Mouse (Mus musculus) MEL (cell line): ENCODE measurements at regions not wholly inside any gene's neighbourhood (a gene's known extent, or its start where the extent isn't known, plus 50 kb on each side); places are given as distances from the start of the nearest gene placed in this dataset.

ENCODE experiments used
- CHD2 ChIP-seq: IDR thresholded peaks from 2 replicates; pipeline ENCODE4 v1.6.1; 2011; ENCODE audit warnings: low read length, improper control_type of control experiment
- CTCF ChIP-seq, 3 experiments: IDR thresholded peaks in 2 of 3; conservative IDR thresholded peaks in 1 of 3; 2 replicates each; pipeline ENCODE4 v1.5.1; 2011 to 2012; ENCODE audit warnings: low read length in 3 of 3, low read depth in 2 of 3, mild to moderate bottlenecking in 2 of 3, improper control_type of control experiment in 1 of 3, inconsistent platforms in 1 of 3, mixed read lengths in 1 of 3, moderate library complexity in 1 of 3; ENCODE audit not compliant: control insufficient read depth in 1 of 3, insufficient read depth in 1 of 3, poor library complexity in 1 of 3, severe bottlenecking in 1 of 3
- EP300 ChIP-seq, 2 experiments: IDR thresholded peaks; 2 replicates each; pipeline ENCODE4 v1.6.1; 2011; ENCODE audit warnings: improper control_type of control experiment in 2 of 2, low read length in 2 of 2, low read depth in 1 of 2, mild to moderate bottlenecking in 1 of 2
- ETS1 ChIP-seq: IDR thresholded peaks from 2 replicates; pipeline ENCODE4 v1.6.1; 2012; ENCODE audit warnings: low read depth, mild to moderate bottlenecking, inconsistent platforms, low read length, improper control_type of control experiment, moderate library complexity
- GABPA ChIP-seq: IDR thresholded peaks from 2 replicates; pipeline ENCODE4 v1.6.1; 2012; ENCODE audit warnings: low read depth, mild to moderate bottlenecking, inconsistent platforms, low read length, improper control_type of control experiment, moderate library complexity
- MAX ChIP-seq: IDR thresholded peaks from 2 replicates; pipeline ENCODE4 v1.6.1; 2011; ENCODE audit warnings: low read length, improper control_type of control experiment
- MEF2A ChIP-seq: IDR thresholded peaks from 2 replicates; pipeline ENCODE4 v1.6.1; 2014; ENCODE audit warnings: low read depth, mild to moderate bottlenecking, inconsistent platforms, low read length, improper control_type of control experiment; ENCODE audit not compliant: poor library complexity, insufficient replicate concordance, severe bottlenecking; ENCODE audit errors: extremely low read depth
- MXI1 ChIP-seq: IDR thresholded peaks from 2 replicates; pipeline ENCODE4 v1.6.1; 2011; ENCODE audit warnings: mild to moderate bottlenecking, low read depth, low read length, improper control_type of control experiment
- MYB ChIP-seq: IDR thresholded peaks from 2 replicates; pipeline ENCODE4 v1.6.1; 2011; ENCODE audit warnings: mild to moderate bottlenecking, low read depth, low read length, improper control_type of control experiment
- POLR2A ChIP-seq, 2 experiments: IDR thresholded peaks; 2 replicates each; pipeline ENCODE4 v1.6.1; 2011 to 2012; ENCODE audit warnings: low read length in 2 of 2, mild to moderate bottlenecking in 2 of 2, control low read depth in 1 of 2, improper control_type of control experiment in 1 of 2, low read depth in 1 of 2, moderate library complexity in 1 of 2; ENCODE audit not compliant: control insufficient read depth in 1 of 2, insufficient read depth in 1 of 2, poor library complexity in 1 of 2
- RCOR1 ChIP-seq: IDR thresholded peaks from 2 replicates; pipeline ENCODE4 v1.6.1; 2012; ENCODE audit warnings: low read depth, mild to moderate bottlenecking, inconsistent platforms, low read length, improper control_type of control experiment
- SIN3A ChIP-seq: IDR thresholded peaks from 2 replicates; pipeline ENCODE4 v1.6.1; 2012; ENCODE audit warnings: low read length, improper control_type of control experiment, inconsistent platforms
- TBP ChIP-seq: IDR thresholded peaks from 2 replicates; pipeline ENCODE4 v1.8.0; 2011; ENCODE audit warnings: low read depth, low read length, improper control_type of control experiment
- TCF12 ChIP-seq: IDR thresholded peaks from 2 replicates; pipeline ENCODE4 v1.6.1; 2014; ENCODE audit warnings: low read depth, mild to moderate bottlenecking, inconsistent platforms, low read length, improper control_type of control experiment, moderate library complexity

DNA sequence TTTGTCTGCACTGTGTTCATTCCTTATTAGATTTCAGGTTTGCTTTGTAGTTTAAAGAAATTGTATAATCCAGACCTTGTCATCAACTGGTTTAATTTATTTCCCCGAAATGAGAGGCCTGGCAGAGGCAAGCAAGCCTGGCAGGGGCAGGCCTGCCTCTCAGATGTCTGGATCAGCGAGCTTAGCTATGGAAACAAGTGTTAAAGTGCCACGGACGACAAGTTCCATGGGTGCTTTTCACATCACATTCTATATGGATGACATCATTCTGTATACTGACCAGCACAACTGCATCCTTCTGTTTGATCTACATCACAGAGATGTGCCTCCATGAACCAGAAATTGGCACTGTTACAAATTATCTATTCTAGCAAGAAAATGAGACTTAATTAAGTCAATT, 312.5 kb downstream of the Olfr1505 start:
- TF ChIP-seq CTCF (IDR thresholded peaks at IDR 0.05 in 2 of 3, conservative IDR thresholded peaks at IDR 0.05 in 1 of 3; ENCODE audit: control insufficient read depth in 1 of 3, insufficient read depth in 1 of 3, low read depth in 2 of 3, low read length in 3 of 3, poor library complexity in 1 of 3, severe bottlenecking in 1 of 3): no peak
- TF ChIP-seq MEF2A: no peak
- TF ChIP-seq POLR2A (IDR thresholded peaks at IDR 0.05; ENCODE audit: control insufficient read depth in 1 of 2, insufficient read depth in 1 of 2, low read depth in 1 of 2, low read length in 2 of 2, poor library complexity in 1 of 2): no peak
- TF ChIP-seq MXI1: no peak
- TF ChIP-seq TBP: no peak
- no peak for TF ChIP-seq EP300 (IDR thresholded peaks at IDR 0.05; ENCODE audit: low read depth in 1 of 2, low read length in 2 of 2)
- no peak for TF ChIP-seq RCOR1
- TF ChIP-seq TCF12: no peak
- no peak for TF ChIP-seq SIN3A
- no peak for TF ChIP-seq GABPA
- no peak for TF ChIP-seq MYB
- TF ChIP-seq MAX: no peak
- no peak for TF ChIP-seq CHD2
- no peak for TF ChIP-seq ETS1
